ENCODE assay signal across 8 mouse cellular contexts in genomic region chr7:13277833-13278232, GRCm38 (mm10). TPM values are rescaled to one million over a fixed set of nuclear protein-coding genes. Genes with fewer than 3 reads are reported as not detected.
DNase-seq lines count a peak whose midpoint lies in the region; ATAC-seq and TF ChIP-seq lines count a peak whose summit lies in the region.

No protein-coding gene starts in this region.

- peaks cover 18% of the 10 kb centered on the region for H3K36me3 ChIP-seq in ES-Bruce4 (ENCODE audit: control insufficient read depth, insufficient read depth, low read length, poor library complexity, severe bottlenecking)
- H3K36me3 ChIP-seq in forebrain, postnatal 0 days (ENCODE audit: insufficient read depth): peaks cover 23% of the 10 kb centered on the region
- peaks cover 50% of the 10 kb centered on the region for H3K36me3 ChIP-seq in liver, embryonic 15.5 days (replicated peaks)

- H3K9ac ChIP-seq in ES-Bruce4 (ENCODE audit: low read depth, poor library complexity, severe bottlenecking): peak overlapping the region; percentile 57
- H3K9ac ChIP-seq in forebrain, postnatal 0 days: peak overlapping the region; percentile 79
- peak overlapping the region; percentile 74 for H3K9ac ChIP-seq in liver, embryonic 15.5 days

- H3K4me2 ChIP-seq in forebrain, postnatal 0 days (ENCODE audit: low read depth): peak overlapping the region; percentile 75
- H3K4me2 ChIP-seq in liver, embryonic 15.5 days: peak overlapping the region; percentile 81

- H3K27ac ChIP-seq in ES-Bruce4 (ENCODE audit: insufficient read depth, low read length): no peak overlapping the region
- peak overlapping the region; percentile 71; the same call in 1 of the 2 replicates for H3K27ac ChIP-seq in forebrain, postnatal 0 days (ENCODE audit: low read depth, low read length)
- H3K27ac ChIP-seq in liver, embryonic 15.5 days (replicated peaks): peak overlapping the region; percentile 88

- TF ChIP-seq POLR2A in ES-Bruce4 (IDR thresholded peaks at IDR 0.05; ENCODE audit: insufficient read depth, low read length): no peak

- no peaks in the 10 kb centered on the region for H3K27me3 ChIP-seq in ES-Bruce4 (ENCODE audit: control insufficient read depth, insufficient read depth, low read length, poor library complexity, severe bottlenecking)
- no peaks in the 10 kb centered on the region for H3K27me3 ChIP-seq in forebrain, postnatal 0 days (ENCODE audit: insufficient read depth, low read length)
- H3K27me3 ChIP-seq in liver, embryonic 15.5 days: no peaks in the 10 kb centered on the region

- ATAC-seq in forebrain, postnatal 0 days: no peak
- ATAC-seq in liver, embryonic 15.5 days (ENCODE audit: insufficient read depth): peak; percentile 15

- TF ChIP-seq EP300 in ES-Bruce4 (IDR thresholded peaks at IDR 0.05; ENCODE audit: insufficient read depth, low read depth, low read length): no peak

- H3K4me1 ChIP-seq in ES-Bruce4 (ENCODE audit: control insufficient read depth, insufficient read depth, low read length): no peaks in the 10 kb centered on the region
- peaks cover 5% of the 10 kb centered on the region for H3K4me1 ChIP-seq in forebrain, postnatal 0 days (ENCODE audit: insufficient read depth)
- peaks cover 24% of the 10 kb centered on the region for H3K4me1 ChIP-seq in liver, embryonic 15.5 days (replicated peaks)

- H3K9me3 ChIP-seq in ES-Bruce4 (replicated peaks; ENCODE audit: control insufficient read depth, insufficient read depth, low read length, poor library complexity, severe bottlenecking): no peaks in the 10 kb centered on the region
- no peaks in the 10 kb centered on the region for H3K9me3 ChIP-seq in forebrain, postnatal 0 days (ENCODE audit: low read length)
- no peaks in the 10 kb centered on the region for H3K9me3 ChIP-seq in liver, embryonic 15.5 days (replicated peaks)

- DNase-seq in heart, adult 11 months: peak; percentile 86
- DNase-seq in heart, postnatal 4 days: no peak
- no peak for DNase-seq in forebrain, postnatal 0 days
- DNase-seq in yolk sac, embryonic 10.5 days (ENCODE audit: low spot score): no peak
- DNase-seq in gastrocnemius, postnatal 25 days: no peak
- DNase-seq in right cerebral cortex, postnatal 10 days (ENCODE audit: low spot score in 2 of 2): no peak

- H3K4me3 ChIP-seq in ES-Bruce4 (ENCODE audit: low read depth, low read length): peak overlapping the region; percentile 88
- H3K4me3 ChIP-seq in forebrain, postnatal 0 days (ENCODE audit: low read depth, low read length): peak overlapping the region; percentile 50
- peak overlapping the region; percentile 78 for H3K4me3 ChIP-seq in liver, embryonic 15.5 days (replicated peaks)

- WGBS in forebrain, postnatal 0 days: 31% methylated on average over 2 of the region's 2 CpGs
- WGBS in liver, embryonic 15.5 days (ENCODE audit: insufficient replicate concordance): 8% methylated on average over 2 of the region's 2 CpGs

- TF ChIP-seq CTCF in ES-Bruce4 (IDR thresholded peaks at IDR 0.05; ENCODE audit: low read depth, low read length): no peak
- TF ChIP-seq CTCF in forebrain, postnatal 0 days (IDR thresholded peaks at IDR 0.05; ENCODE audit: low read depth): no peak

RNA-seq across cellular contexts. Expression of gene Zswim9, which starts 0.7 kb away (rescaled TPM):
- 1 to 10 TPM; 5.8 to 6.5 TPM for total RNA-seq in heart, postnatal 4 days (2021)
- polyA plus RNA-seq in ES-Bruce4 (2011; ENCODE audit: insufficient read depth, insufficient read length, low read depth, missing spikeins): 6.0 and 9.4 TPM in 2 replicates
- total RNA-seq in forebrain, postnatal 0 days (2014; rRNA removed): 8.9 and 15.3 TPM in 2 replicates
- 5.0 and 8.2 TPM in 2 replicates for polyA plus RNA-seq in forebrain, postnatal 0 days (2015; fragmentation: Nextera tagmentation; extraction: Ambion mirVana)
- polyA plus RNA-seq in liver, embryonic 15.5 days (2015; fragmentation: Nextera tagmentation; extraction: Ambion mirVana): 1.9 and 2.3 TPM in 2 replicates
- total RNA-seq in gastrocnemius, postnatal 25 days (2021): 1 to 10 TPM; 7.6 to 8.0 TPM

RNA-seq across cellular contexts. Expression of gene Lig1, which starts 0.8 kb away (rescaled TPM):
- total RNA-seq in heart, postnatal 4 days (2021): 10 to 100 TPM; 44.3 to 45.5 TPM
- 157 and 181 TPM in 2 replicates for polyA plus RNA-seq in ES-Bruce4 (2011; ENCODE audit: insufficient read depth, insufficient read length, low read depth, missing spikeins)
- total RNA-seq in forebrain, postnatal 0 days (2014; rRNA removed): 9.6 and 10.3 TPM in 2 replicates
- polyA plus RNA-seq in forebrain, postnatal 0 days (2015; fragmentation: Nextera tagmentation; extraction: Ambion mirVana): 20.3 and 26.2 TPM in 2 replicates
- 86.4 and 94.8 TPM in 2 replicates for polyA plus RNA-seq in liver, embryonic 15.5 days (2015; fragmentation: Nextera tagmentation; extraction: Ambion mirVana)
- total RNA-seq in gastrocnemius, postnatal 25 days (2021): 1 to 10 TPM in 1 of 2 experiments, under 1 TPM in 1; 1.00 to 2.4 TPM

RNA-seq across cellular contexts. Expression of gene Pla2g4c, which starts 46.6 kb away (rescaled TPM):
- under 1 TPM; 0.27 to 0.43 TPM for total RNA-seq in heart, postnatal 4 days (2021)
- 1.0 and 1.6 TPM in 2 replicates for polyA plus RNA-seq in ES-Bruce4 (2011; ENCODE audit: insufficient read depth, insufficient read length, low read depth, missing spikeins)
- 0.46 and 0.48 TPM in 2 replicates for total RNA-seq in forebrain, postnatal 0 days (2014; rRNA removed)
- polyA plus RNA-seq in forebrain, postnatal 0 days (2015; fragmentation: Nextera tagmentation; extraction: Ambion mirVana): 0.13 TPM in 1 of 2 replicates, not detected in the other
- polyA plus RNA-seq in liver, embryonic 15.5 days (2015; fragmentation: Nextera tagmentation; extraction: Ambion mirVana): 1.5 and 1.8 TPM in 2 replicates
- under 1 TPM in 1 of 2 experiments, not detected in 1; 0.08 TPM for total RNA-seq in gastrocnemius, postnatal 25 days (2021)
